Mouse (Mus musculus): ENCODE results near the gene Stk39.

- TF ChIP-seq EP300 (IDR thresholded peaks at IDR 0.05) (no peak), CTCF (IDR thresholded peaks at IDR 0.05) (no peak)
Measured at GRCm38 (mm10) chr2:68437216-68437615, 34.9 kb downstream of the Stk39 start.

Measured in lung, postnatal 0 days (tissue).